Mouse (Mus musculus): ENCODE results near the gene Adra2b. TPM values are rescaled to one million over a fixed set of nuclear protein-coding genes. Genes with fewer than 3 reads are reported as not detected.
A peak's percentile ranks its signal among the peaks of the same experiment; 100 is the strongest.

Adra2b gene
- total and polyA plus RNA-seq, 3 experiments: 0.05 TPM; not detected in 2

GRCm38 (mm10) chr2:127319071-127319470 is 43.9 kb upstream of the Adra2b start:
- TF ChIP-seq CTCF (IDR thresholded peaks at IDR 0.05; ENCODE audit: low read depth, low read length) (no peak), POLR2AphosphoS5 (IDR thresholded peaks at IDR 0.05; ENCODE audit: insufficient replicate concordance, low read depth, low read length) (no peak), GATA1 (IDR thresholded peaks at IDR 0.05; ENCODE audit: borderline replicate concordance, low read length) (no peak), TAL1 (conservative IDR thresholded peaks at IDR 0.05; ENCODE audit: low read depth, low read length) (no peak), GATA2 (IDR thresholded peaks at IDR 0.05; ENCODE audit: borderline replicate concordance, low read depth, low read length) (no peak)
- Histone ChIP-seq H3K27me3 (ENCODE audit: insufficient read depth, low read length) (peaks cover 26% of the 10 kb centered on the region), H3K36me3 (replicated peaks) (no peaks in the 10 kb centered on the region), H3K4me3 (ENCODE audit: low read depth, low read length) (no peak overlapping the region), H3K9me3 (replicated peaks) (no peaks in the 10 kb centered on the region), H3K4me1 (ENCODE audit: insufficient read depth, low read depth, low read length) (no peaks in the 10 kb centered on the region)
- DNase-seq (ENCODE audit: low spot score) (no peak), ATAC-seq (ENCODE audit: extremely low read depth, insufficient number of reproducible peaks, low FRiP score, poor library complexity, severe bottlenecking) (no peak)

DNA sequence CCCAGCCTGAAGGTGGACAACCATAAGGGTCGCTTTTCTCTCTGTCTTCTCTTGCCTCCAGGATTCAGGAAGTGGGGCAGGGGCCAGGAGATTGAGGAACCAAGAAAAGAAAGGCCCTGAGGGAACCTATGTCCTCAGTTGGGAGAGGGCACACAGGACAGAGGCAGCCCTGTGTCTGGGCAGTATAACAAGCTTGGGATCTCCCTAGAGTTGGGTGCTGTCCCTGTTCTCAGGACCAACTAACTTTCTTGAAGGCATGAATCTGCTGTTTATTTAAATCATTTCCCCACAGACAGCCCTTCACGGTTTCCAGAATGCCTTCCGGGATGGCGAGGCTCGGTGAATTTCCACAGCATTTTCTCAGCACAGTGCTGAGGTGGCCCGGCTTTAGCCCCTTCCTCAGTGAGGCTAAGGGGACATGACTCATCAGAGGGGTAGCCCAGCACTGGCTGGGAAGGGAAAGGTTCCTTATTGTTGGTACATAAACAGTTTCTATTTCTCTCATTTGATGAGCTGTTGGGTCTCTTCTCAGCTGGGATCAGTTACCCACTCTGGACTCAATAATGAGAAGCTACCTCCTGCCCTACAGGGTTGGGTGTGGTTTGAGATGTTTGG is 40.2 kb upstream of the Adra2b start:
- H3K36me3 ChIP-seq (replicated peaks): no peaks in the 10 kb centered on the region
- peaks cover 38% of the 10 kb centered on the region for H3K27me3 ChIP-seq (ENCODE audit: insufficient read depth, low read length)
- H3K9me3 ChIP-seq (replicated peaks): no peaks in the 10 kb centered on the region
- DNase-seq (ENCODE audit: low spot score): no peak
- H3K4me3 ChIP-seq (ENCODE audit: low read depth, low read length): no peak overlapping the region
- TF ChIP-seq POLR2AphosphoS5 (IDR thresholded peaks at IDR 0.05; ENCODE audit: insufficient replicate concordance, low read depth, low read length) (no peak), TAL1 (conservative IDR thresholded peaks at IDR 0.05; ENCODE audit: low read depth, low read length) (no peak), GATA2 (IDR thresholded peaks at IDR 0.05; ENCODE audit: borderline replicate concordance, low read depth, low read length) (no peak), CTCF (IDR thresholded peaks at IDR 0.05; ENCODE audit: low read depth, low read length) (no peak), GATA1 (IDR thresholded peaks at IDR 0.05; ENCODE audit: borderline replicate concordance, low read length) (no peak)
- no peak for ATAC-seq (ENCODE audit: extremely low read depth, insufficient number of reproducible peaks, low FRiP score, poor library complexity, severe bottlenecking)
- H3K4me1 ChIP-seq (ENCODE audit: insufficient read depth, low read depth, low read length): no peaks in the 10 kb centered on the region; the same call in 1 of the 2 replicates

DNA sequence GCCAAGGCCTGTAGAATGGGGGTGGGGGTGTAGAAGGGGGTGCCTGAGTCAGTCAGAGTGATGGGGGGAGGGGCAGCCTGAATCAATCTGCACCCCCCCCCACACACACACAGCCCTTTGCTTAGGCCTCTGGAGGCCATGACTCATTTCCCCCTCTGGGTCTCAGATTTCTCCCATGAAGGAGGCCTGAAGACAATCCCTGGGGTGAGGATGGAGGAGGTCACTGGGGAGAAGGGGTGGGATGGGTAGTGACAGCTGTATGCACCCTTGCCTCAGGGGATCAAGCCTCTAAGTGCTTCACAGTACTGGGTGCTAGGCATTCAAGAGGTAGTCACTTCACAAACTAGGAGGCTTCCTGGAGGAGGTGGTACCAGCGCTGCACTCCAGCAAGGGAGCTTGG is 39.3 kb upstream of the Adra2b start:
- H3K4me1 ChIP-seq (ENCODE audit: insufficient read depth, low read depth, low read length): peaks cover 3% of the 10 kb centered on the region; the same call in 1 of the 2 replicates
- no peak overlapping the region for H3K4me3 ChIP-seq (ENCODE audit: low read depth, low read length)
- ATAC-seq (ENCODE audit: extremely low read depth, insufficient number of reproducible peaks, low FRiP score, poor library complexity, severe bottlenecking) (no peak), DNase-seq (ENCODE audit: low spot score) (no peak)
- H3K36me3 ChIP-seq (replicated peaks): no peaks in the 10 kb centered on the region
- no peaks in the 10 kb centered on the region for H3K9me3 ChIP-seq (replicated peaks)
- peaks cover 45% of the 10 kb centered on the region for H3K27me3 ChIP-seq (ENCODE audit: insufficient read depth, low read length)
- no peak for TF ChIP-seq TAL1 (conservative IDR thresholded peaks at IDR 0.05; ENCODE audit: low read depth, low read length)
- TF ChIP-seq CTCF (IDR thresholded peaks at IDR 0.05; ENCODE audit: low read depth, low read length): no peak
- TF ChIP-seq GATA1 (IDR thresholded peaks at IDR 0.05; ENCODE audit: borderline replicate concordance, low read length): no peak
- no peak for TF ChIP-seq POLR2AphosphoS5 (IDR thresholded peaks at IDR 0.05; ENCODE audit: insufficient replicate concordance, low read depth, low read length)
- TF ChIP-seq GATA2 (IDR thresholded peaks at IDR 0.05; ENCODE audit: borderline replicate concordance, low read depth, low read length): no peak

DNA sequence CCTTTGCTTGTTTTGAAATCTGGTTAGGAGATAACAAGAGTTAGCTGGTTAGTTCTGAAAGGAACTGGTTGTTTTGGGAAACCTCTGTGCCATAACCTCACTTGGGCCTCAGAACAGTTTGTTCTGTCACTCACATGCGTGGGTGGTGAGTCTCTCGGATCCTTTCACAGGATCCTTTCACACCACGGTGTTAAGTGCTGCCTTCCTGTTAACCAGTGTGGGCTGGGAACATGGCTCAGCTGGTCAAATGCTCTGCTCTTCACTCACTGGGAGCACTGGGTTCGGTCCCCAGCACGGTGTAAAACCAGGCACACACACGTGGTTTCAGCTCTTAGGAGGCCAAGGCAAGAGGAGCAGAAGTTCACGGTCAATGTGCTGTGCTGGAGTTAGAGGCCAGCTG is 38.6 kb upstream of the Adra2b start:
- H3K4me3 ChIP-seq (ENCODE audit: low read depth, low read length): no peak overlapping the region
- no peaks in the 10 kb centered on the region for H3K36me3 ChIP-seq (replicated peaks)
- DNase-seq (ENCODE audit: low spot score): no peak
- H3K9me3 ChIP-seq (replicated peaks): no peaks in the 10 kb centered on the region
- TF ChIP-seq GATA1 (IDR thresholded peaks at IDR 0.05; ENCODE audit: borderline replicate concordance, low read length): no peak
- no peak for TF ChIP-seq GATA2 (IDR thresholded peaks at IDR 0.05; ENCODE audit: borderline replicate concordance, low read depth, low read length)
- TF ChIP-seq POLR2AphosphoS5 (IDR thresholded peaks at IDR 0.05; ENCODE audit: insufficient replicate concordance, low read depth, low read length): no peak
- TF ChIP-seq TAL1 (conservative IDR thresholded peaks at IDR 0.05; ENCODE audit: low read depth, low read length): no peak
- no peak for TF ChIP-seq CTCF (IDR thresholded peaks at IDR 0.05; ENCODE audit: low read depth, low read length)
- peaks cover 46% of the 10 kb centered on the region for H3K27me3 ChIP-seq (ENCODE audit: insufficient read depth, low read length)
- peaks cover 5% of the 10 kb centered on the region; the same call in 1 of the 2 replicates for H3K4me1 ChIP-seq (ENCODE audit: insufficient read depth, low read depth, low read length)
- ATAC-seq (ENCODE audit: extremely low read depth, insufficient number of reproducible peaks, low FRiP score, poor library complexity, severe bottlenecking): no peak

DNA sequence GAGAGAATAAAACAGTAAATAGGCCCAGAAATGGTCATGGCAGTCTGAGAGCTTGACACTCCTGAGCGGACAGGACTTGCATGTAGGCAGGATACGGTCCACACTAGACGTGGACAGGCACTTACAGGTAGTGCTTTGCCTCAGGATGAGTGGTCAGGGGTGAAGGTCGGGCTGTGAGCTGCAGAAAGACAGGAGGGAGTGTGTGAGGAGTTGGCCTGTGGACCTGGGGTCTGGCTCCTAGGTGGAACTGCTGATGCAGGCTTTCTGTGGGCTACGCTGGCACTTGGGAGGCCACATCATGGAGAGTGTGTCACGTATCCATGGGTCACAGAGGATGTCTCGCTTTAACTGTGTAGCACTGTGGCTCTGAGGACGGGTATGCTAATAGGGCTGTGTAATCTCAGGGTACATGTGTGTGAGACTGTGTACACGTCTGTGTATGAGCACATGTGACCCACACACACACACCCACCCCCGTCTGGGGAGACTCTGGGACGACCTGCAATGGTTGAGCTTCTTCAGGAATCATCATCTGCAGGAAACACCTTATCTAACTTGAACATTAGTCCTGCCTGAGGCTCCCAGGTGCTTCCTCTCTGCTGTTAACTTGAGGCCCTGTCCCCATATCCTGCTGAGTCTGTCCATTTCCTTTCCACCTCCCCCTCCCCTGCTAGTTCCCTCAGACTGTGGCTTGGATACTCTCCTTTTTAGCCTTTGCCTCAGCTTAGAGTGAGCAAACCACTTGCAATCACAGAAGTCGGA is 34.7 kb upstream of the Adra2b start:
- Histone ChIP-seq H3K9me3 (replicated peaks) (no peaks in the 10 kb centered on the region), H3K4me1 (ENCODE audit: insufficient read depth, low read depth, low read length) (peaks cover 5% of the 10 kb centered on the region; the same call in 1 of the 2 replicates), H3K4me3 (ENCODE audit: low read depth, low read length) (no peak overlapping the region), H3K36me3 (replicated peaks) (no peaks in the 10 kb centered on the region), H3K27me3 (ENCODE audit: insufficient read depth, low read length) (peaks cover 56% of the 10 kb centered on the region)
- TF ChIP-seq GATA2 (IDR thresholded peaks at IDR 0.05; ENCODE audit: borderline replicate concordance, low read depth, low read length): no peak
- TF ChIP-seq CTCF (IDR thresholded peaks at IDR 0.05; ENCODE audit: low read depth, low read length): no peak
- no peak for TF ChIP-seq POLR2AphosphoS5 (IDR thresholded peaks at IDR 0.05; ENCODE audit: insufficient replicate concordance, low read depth, low read length)
- no peak for TF ChIP-seq TAL1 (conservative IDR thresholded peaks at IDR 0.05; ENCODE audit: low read depth, low read length)
- TF ChIP-seq GATA1 (IDR thresholded peaks at IDR 0.05; ENCODE audit: borderline replicate concordance, low read length): no peak
- DNase-seq (ENCODE audit: low spot score) (no peak), ATAC-seq (ENCODE audit: extremely low read depth, insufficient number of reproducible peaks, low FRiP score, poor library complexity, severe bottlenecking) (peak; percentile 28; the same call in 1 of the 2 replicates)

Measured in G1E (cell line).